Mouse (Mus musculus): ENCODE measurements around the gene Rab1b.
"Not testable (repeated sequence)": the region's sequence is repeated elsewhere in the genome, so short reads cannot be mapped to it uniquely, and the experiment has no call there.

Gene Rab1b

GRCm38 (mm10) chr19:5106731-5107191 lies at the start of gene Rab1b:
Gene Rab1b, minus strand, starts transcription at chr19:5107072.
- DNase-seq (ENCODE audit: extremely low spot score, low read depth, low spot score) = peak; percentile 93

- DNase-seq (ENCODE audit: extremely low spot score, low read depth, low spot score) = no peak
These were observed 45.4 kb upstream of the Rab1b start for GRCm38 (mm10) chr19:5152261-5152660.

- DNase-seq (ENCODE audit: extremely low spot score, low read depth, low spot score) = no peak
These were observed 44.9 kb upstream of the Rab1b start for GRCm38 (mm10) chr19:5151741-5152140.

- peak; percentile 42 for DNase-seq (ENCODE audit: extremely low spot score, low read depth, low spot score)
These were observed 44.5 kb upstream of the Rab1b start for GRCm38 (mm10) chr19:5151331-5151730.

- no peak for DNase-seq (ENCODE audit: extremely low spot score, low read depth, low spot score)
These were observed 43.5 kb upstream of the Rab1b start for GRCm38 (mm10) chr19:5150358-5150757.

- not testable (repeated sequence) for DNase-seq (ENCODE audit: extremely low spot score, low read depth, low spot score)
These were observed 42.2 kb upstream of the Rab1b start for GRCm38 (mm10) chr19:5149041-5149440.

- peak; percentile 35 for DNase-seq (ENCODE audit: extremely low spot score, low read depth, low spot score)
These were observed 32.8 kb upstream of the Rab1b start for GRCm38 (mm10) chr19:5139640-5140039.

- no peak for DNase-seq (ENCODE audit: extremely low spot score, low read depth, low spot score)
These were observed 24.4 kb upstream of the Rab1b start for GRCm38 (mm10) chr19:5131237-5131636.

- DNase-seq (ENCODE audit: extremely low spot score, low read depth, low spot score) = no peak
These were observed 22.9 kb upstream of the Rab1b start for GRCm38 (mm10) chr19:5129770-5130169.

GRCm38 (mm10) chr19:5124055-5124614 lies 17.3 kb upstream of the Rab1b start:
- DNase-seq (ENCODE audit: extremely low spot score, low read depth, low spot score) = no peak

GRCm38 (mm10) chr19:5123241-5123640 lies 16.4 kb upstream of the Rab1b start:
- DNase-seq (ENCODE audit: extremely low spot score, low read depth, low spot score) = no peak

GRCm38 (mm10) chr19:5122492-5122891 lies 15.6 kb upstream of the Rab1b start:
- no peak for DNase-seq (ENCODE audit: extremely low spot score, low read depth, low spot score)

GRCm38 (mm10) chr19:5118384-5118698 lies 11.5 kb upstream of the Rab1b start, which contains the start of gene Klc2:
Gene Klc2, minus strand, starts transcription at chr19:5118560.
- DNase-seq (ENCODE audit: extremely low spot score, low read depth, low spot score) = no peak

- peak; percentile 58 for DNase-seq (ENCODE audit: extremely low spot score, low read depth, low spot score)
These were observed 10.9 kb upstream of the Rab1b start for GRCm38 (mm10) chr19:5117494-5118383.

- no peak for DNase-seq (ENCODE audit: extremely low spot score, low read depth, low spot score)
These were observed 6.9 kb upstream of the Rab1b start for GRCm38 (mm10) chr19:5113783-5114182.

- DNase-seq (ENCODE audit: extremely low spot score, low read depth, low spot score) = no peak
These were observed 3.0 kb upstream of the Rab1b start for GRCm38 (mm10) chr19:5109659-5110453.

- DNase-seq (ENCODE audit: extremely low spot score, low read depth, low spot score) = no peak
These were observed 1.8 kb upstream of the Rab1b start for GRCm38 (mm10) chr19:5108702-5109101.

GRCm38 (mm10) chr19:5108271-5108575 lies 1.4 kb upstream of the Rab1b start:
- DNase-seq (ENCODE audit: extremely low spot score, low read depth, low spot score) = no peak

- no peak for DNase-seq (ENCODE audit: extremely low spot score, low read depth, low spot score)
These were observed 841 bp upstream of the Rab1b start for GRCm38 (mm10) chr19:5107556-5108270.

- DNase-seq (ENCODE audit: extremely low spot score, low read depth, low spot score) = no peak
These were observed 798 bp downstream of the Rab1b start for GRCm38 (mm10) chr19:5106074-5106473.

Data from hindlimb bud, embryonic 11.5 days (tissue).